ENCODE assay signal across 21 mouse cellular contexts in the genomic region with DNA sequence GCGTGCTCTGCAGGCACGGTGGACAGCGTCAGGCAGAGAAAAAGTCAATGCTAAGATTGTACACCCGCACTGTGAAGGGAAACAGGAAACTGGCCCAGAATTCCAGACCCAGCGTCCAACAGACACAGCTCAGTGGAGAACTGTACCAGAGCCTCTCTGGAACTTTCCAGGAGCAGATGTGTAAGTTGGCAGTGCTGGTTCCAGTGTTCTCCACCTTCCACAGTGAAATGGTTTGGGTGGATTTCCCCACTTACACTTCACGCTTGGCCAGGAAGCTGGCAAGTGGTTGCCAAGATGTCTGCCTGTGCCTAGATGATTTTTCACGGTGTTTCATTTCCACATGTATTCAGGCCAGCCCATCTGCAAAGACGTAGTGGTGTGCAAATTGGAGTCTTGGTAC. TPM values are rescaled to one million over a fixed set of nuclear protein-coding genes. Genes with fewer than 3 reads are reported as not detected.
"Had no signal": no experiment of that assay in that cellular context is flagged by ENCODE, and none has a peak within 500 bp of the region (broad histone marks: within the 10 kb centered on the region; RNA-seq: fewer than 3 reads in every experiment).

No protein-coding gene starts in this region.

- DNase-seq: liver, postnatal 0 days; lung, adult 2 months; lung, postnatal 14 days; lung, postnatal 36 days; right cerebral cortex, postnatal 14 days; thymus, adult 2 months; thymus, postnatal 25 days; thymus, postnatal 4 days had no signal

- ATAC-seq: liver, postnatal 0 days; lung, postnatal 0 days; midbrain, embryonic 13.5 days; midbrain, embryonic 15.5 days had no signal

RNA-seq across cellular contexts. Expression of a gene that starts 8.8 kb away (rescaled TPM):
- polyA plus RNA-seq: liver, postnatal 0 days; lung, adult 2 months; lung, embryonic 15.5 days; lung, postnatal 0 days; macrophage; midbrain, embryonic 11.5 days; midbrain, embryonic 13.5 days; midbrain, embryonic 15.5 days; midbrain, postnatal 0 days; neural tube, embryonic 12.5 days; neural tube, embryonic 14.5 days; spleen, adult 2 months; stomach, postnatal 0 days; testis, adult 2 months; thymus, adult 2 months; urinary bladder, adult 2 months had no signal
